Mouse (Mus musculus): ENCODE results near the gene Tmx2.
"Not testable (repeated sequence)": the region's sequence is repeated elsewhere in the genome, so short reads cannot be mapped to it uniquely, and the experiment has no call there.

Gene Tmx2

GRCm38 (mm10) chr2:84679016-84679415 lies at the start of gene Tmx2:
Gene Tmx2, minus strand, starts transcription at chr2:84679140.
- DNase-seq: no peak

GRCm38 (mm10) chr2:84728191-84728590 lies 49.3 kb upstream of the Tmx2 start:
- DNase-seq: not testable (repeated sequence)

GRCm38 (mm10) chr2:84727172-84727858 lies 48.4 kb upstream of the Tmx2 start, which contains the start of gene Clp1:
Gene Clp1, minus strand, starts transcription at chr2:84727350.
- peak; percentile 93 to 95 for DNase-seq

GRCm38 (mm10) chr2:84726716-84727115 lies 47.8 kb upstream of the Tmx2 start:
- DNase-seq: no peak

DNA sequence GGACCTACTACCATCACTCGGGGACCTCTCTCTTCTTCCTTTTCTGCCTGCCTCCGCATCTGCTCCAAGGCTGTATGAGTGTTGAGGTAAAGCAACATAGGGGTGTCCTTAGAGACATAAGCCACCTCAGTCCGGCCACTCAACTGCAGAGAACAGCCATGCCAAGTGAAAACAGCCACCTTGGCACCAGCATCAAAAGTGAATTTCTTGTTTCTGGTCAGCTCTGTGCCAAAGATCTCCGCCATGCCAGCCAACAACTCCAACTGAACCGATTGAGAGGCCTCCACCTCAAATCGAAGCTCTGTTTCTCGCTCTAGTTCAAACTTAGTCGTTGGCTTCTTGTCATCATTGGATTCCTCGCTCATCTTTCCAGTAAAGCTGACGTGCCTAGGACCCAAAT lies 46.8 kb upstream of the Tmx2 start:
- DNase-seq: no peak

DNA sequence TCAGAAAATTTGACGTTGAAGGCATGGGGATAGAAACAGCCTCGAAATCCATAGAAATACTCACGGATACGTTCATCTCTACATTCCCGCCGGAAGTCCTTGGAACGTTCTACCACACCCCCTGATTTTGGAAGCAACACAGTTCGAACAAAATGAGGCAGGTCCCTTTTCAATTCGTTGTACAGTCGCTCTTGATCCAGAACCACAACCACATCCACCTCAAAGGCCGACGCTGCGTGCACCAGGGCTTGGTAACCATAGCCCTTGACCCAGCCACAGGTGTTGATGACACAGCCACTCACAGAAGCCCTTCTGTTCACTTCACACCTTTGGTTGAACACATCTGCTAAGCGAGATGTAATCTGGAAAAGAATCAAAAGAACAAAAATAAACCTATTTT lies 44.9 kb upstream of the Tmx2 start:
- DNase-seq: no peak

- DNase-seq: no peak
Observed at GRCm38 (mm10) chr2:84721182-84721581, 42.2 kb upstream of the Tmx2 start.

DNA sequence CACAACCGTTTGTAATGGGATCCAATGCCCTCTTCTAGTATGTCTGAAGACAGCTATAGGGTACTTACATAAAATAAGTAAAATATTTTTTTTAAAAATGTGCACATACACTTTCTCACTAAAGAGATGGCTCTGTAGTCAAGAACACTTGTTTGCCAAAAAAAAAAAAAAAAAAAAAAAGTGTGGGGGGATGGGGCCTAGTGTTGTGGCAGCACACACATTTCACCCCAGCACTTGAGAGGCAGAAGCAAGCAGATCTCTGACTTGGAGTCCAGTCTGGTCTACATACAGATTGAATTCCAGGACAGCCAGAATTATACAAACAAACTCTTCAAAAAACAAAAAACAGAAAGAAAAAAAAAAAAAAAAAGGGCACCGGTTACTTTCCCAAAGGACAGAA lies 41.8 kb upstream of the Tmx2 start:
- DNase-seq: no peak

DNA sequence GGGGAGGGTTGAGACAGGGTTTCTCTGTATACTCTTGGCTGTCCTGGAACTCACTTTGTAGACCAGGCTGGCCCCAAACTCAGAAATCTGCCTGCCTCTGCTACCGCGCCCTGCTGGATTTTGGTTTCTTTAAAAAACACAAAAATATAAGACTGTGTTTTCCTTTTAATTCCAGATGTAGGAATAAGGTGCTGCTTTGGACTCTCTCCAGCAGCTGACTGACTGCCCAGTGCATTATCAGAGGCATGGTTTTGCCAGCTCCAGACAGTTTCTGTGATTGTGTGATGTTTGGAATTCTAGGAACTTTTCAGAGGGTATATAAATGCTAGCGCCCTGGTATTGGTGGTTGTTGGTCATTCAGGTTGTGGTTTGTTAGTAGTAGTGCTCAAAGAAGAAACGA lies 38.4 kb upstream of the Tmx2 start:
- no peak for DNase-seq

DNA sequence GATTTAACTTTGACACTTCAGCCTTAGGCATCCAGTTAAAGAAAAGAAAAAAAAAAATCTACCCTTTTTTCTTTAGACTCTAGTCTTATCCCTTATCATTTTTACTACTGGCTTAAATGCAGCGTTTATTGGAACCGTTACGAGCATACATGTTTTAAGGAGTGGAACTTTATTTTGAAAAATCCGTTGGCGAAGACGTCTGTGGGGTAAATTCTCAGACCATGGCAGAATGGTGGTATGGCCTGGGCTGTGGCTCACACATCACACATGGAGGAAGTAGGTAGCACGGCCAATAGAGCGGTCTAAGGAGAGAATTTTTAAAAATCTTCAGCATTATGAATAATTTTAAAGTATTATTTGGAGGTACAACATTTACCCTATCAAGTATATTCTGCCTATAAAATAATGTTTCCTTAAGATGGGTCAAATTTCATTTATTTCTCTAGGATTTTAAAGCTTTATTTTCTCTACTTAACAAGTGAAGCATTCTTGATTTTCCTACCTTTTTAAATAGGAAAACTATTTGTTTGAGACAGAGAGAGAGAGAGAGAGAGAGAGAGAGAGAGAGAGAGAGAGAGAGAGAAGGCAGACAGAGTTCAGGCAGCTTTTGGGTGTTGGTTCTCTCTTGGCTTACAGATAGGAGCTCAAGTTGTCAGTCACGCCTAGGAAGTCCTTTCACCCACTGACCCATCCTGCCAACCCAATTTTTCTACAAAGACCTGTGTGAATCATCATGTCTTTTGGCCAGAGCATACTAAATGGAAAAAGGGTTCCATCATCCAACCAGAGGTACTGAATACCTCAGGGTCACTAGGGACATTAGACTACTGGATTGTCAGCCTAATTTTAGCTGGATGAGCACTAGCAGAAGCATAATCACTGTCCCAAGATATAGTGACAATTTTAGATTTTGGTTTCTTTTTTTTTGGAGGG lies 37.7 kb upstream of the Tmx2 start:
- DNase-seq: no peak

- DNase-seq: peak in 1 of 2 experiments; percentile 89
Observed at GRCm38 (mm10) chr2:84715562-84716361, 36.8 kb upstream of the Tmx2 start.

GRCm38 (mm10) chr2:84714811-84715561 lies 36.0 kb upstream of the Tmx2 start, which contains the start of gene Zdhhc5:
Gene Zdhhc5, minus strand, starts transcription at chr2:84715180.
- peak; percentile 98 for DNase-seq

DNA sequence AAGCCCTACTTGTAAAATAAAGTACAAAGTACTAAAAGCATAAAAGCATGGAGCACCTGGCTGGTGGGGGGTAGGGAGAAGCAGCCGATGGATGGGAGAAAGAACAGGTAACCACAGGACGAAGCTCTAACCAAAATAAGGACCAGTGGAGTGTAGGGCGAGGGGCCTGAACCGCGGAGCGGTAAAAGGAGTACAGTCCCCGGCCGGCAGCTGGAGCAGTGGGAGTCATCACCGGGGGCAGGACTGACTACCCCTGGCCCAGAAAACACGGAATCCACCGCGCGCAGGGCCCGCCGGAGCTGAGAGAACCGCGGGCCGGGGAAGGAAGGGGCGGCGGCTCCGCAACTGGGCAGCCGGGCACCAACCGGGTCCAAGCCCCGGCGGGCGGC lies 35.5 kb upstream of the Tmx2 start:
- DNase-seq: no peak

DNA sequence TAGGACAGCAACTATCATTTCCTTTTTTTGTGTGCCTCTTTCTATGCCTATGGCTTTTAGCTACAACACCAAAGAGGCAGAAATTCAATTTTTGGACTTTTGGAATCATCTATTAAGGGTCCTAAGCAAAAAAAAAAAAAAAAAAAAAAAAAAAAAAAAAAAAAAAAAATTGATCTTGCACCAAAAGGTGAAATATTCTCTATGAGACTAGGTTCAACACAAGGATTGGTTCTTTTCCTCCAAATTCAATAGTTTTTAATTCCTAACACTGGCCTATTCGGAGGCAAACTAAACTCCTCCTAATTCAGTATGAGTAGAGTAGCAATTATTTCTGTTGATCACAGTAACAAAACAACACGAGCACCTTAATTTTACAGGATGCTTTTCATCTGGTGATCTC lies 33.0 kb upstream of the Tmx2 start:
- DNase-seq: no peak

DNA sequence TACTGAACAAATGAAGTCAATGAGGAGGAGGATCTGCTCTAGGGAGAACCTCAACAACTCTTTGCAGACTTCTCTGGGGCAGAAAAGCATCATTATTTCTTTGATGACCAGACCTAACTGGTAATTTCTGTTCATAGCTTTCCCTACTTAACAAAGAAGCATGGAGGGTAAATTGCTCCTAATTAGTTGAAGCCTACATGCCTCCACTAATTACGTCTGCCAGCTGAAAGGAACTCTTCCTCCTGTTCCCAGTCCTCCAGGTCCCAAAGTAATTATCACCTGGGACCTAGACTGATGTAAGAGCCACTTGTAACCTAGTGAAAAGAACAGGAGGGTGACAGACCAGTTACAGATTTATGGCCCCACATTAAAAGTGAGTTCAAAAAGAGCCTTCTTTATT lies 28.6 kb upstream of the Tmx2 start:
- DNase-seq: no peak

DNA sequence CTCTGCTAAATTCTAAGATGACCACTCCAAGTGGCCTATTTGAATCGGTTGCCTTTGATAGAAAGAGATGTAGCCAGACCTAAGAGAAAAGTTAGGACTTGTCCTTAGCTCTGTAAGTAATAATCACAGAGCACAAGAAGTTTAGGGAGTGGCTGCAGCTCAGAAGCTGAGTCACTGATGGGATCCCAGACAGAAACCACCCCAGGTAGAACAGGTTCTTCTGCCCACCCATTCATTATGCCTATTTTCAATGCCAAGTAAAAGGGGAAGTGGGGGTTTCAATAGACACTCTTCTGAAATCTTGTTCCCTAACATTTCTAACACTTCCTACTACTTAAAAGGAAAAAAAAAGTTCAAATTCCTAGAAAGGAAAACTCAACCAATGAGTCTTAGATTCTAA lies 26.4 kb upstream of the Tmx2 start:
- no peak for DNase-seq

GRCm38 (mm10) chr2:84704329-84704728 lies 25.4 kb upstream of the Tmx2 start:
- DNase-seq: no peak

DNA sequence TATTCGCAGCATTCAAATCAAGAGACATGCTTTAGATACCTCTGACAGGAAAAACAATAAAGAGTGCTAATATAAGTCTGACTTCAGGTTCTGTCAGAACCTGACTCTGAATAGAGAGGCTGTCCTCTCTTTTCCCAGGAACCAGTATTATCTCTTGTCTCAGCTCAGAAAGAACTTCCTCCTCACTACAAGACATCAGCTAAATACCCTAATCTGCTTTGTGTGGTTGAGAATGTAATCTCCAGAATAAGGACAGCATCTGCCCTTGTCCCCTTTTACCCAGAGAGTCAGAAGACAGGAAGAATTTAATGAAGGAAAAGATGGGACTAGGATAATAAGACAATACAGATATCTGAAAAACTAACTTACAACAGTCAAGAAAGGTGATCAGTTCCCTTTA lies 24.6 kb upstream of the Tmx2 start:
- no peak for DNase-seq

- DNase-seq: no peak
Observed at GRCm38 (mm10) chr2:84695007-84695695, 16.2 kb upstream of the Tmx2 start.

- no peak for DNase-seq
Observed at GRCm38 (mm10) chr2:84690050-84690449, 11.1 kb upstream of the Tmx2 start.

DNA sequence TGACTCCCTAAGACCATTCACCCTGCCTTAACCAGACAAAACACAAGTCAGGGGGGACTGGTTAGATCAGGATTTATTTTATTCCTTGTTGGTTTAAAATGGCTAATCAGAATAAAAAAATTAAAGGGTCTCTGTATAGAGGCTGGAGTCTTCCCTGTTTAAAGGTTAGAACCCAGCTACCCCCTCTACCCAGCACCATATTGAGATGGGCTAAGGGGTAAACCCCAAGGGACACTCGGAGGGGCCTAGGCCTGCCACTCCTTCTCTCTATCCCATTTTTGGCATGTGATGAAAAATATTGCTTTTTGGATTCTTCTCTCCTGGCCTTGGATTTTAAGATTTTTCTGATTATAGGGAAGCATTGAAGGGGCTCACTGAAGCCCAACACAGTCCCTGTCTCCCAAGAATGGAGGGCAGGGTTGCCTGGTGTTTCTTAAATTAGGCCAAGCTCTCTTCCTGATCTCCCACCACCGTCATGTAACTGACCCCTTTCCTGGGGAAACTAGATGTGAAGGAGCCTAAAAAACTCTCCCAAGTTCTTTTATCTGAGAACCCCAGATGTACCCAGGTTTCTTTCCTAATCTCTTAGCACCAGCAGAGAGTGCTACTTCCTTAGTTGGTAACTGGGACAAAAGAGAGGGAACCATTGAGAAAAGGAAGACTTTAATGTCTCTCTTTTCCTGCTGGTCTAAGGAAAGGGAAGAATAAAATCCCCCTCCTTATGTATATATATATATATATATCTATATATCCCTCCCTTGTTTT lies 9.3 kb upstream of the Tmx2 start:
- DNase-seq: no peak

Data from thymus, adult 18-20 months (tissue).